Comparison of ENCODE assay signal across 9 mouse cellular contexts in genomic region chr15:82376393-82377138, GRCm38 (mm10). TPM values are rescaled to one million over a fixed set of nuclear protein-coding genes. Genes with fewer than 3 reads are reported as not detected.
DNase-seq lines count a peak whose midpoint lies in the region; ATAC-seq and TF ChIP-seq lines count a peak whose summit lies in the region.
"Had no signal": no experiment of that assay in that cellular context is flagged by ENCODE, and none has a peak within 500 bp of the region (broad histone marks: within the 10 kb centered on the region; RNA-seq: fewer than 3 reads in every experiment).

No protein-coding gene starts in this region.

- H3K9me3 ChIP-seq in lung, embryonic 14.5 days (ENCODE audit: low read depth, low read length): no peaks in the 10 kb centered on the region

- 58% methylated on average over 17 of the region's 17 CpGs for WGBS in lung, embryonic 14.5 days

- peak; percentile 63 to 73 for DNase-seq in frontal cortex, adult 2 months (ENCODE audit: extremely low spot score in 1 of 2, low spot score in 1 of 2)
- DNase-seq in frontal cortex, postnatal 14 days (ENCODE audit: low spot score in 2 of 2): no peak
- DNase-seq in NIH3T3 (ENCODE audit: low read depth): peak; percentile 91
- DNase-seq in gastrocnemius, adult 8-10 months (ENCODE audit: low spot score in 2 of 2): peak; percentile 61 to 71
- peak; percentile 73 for DNase-seq in kidney, adult 9 months
- DNase-seq in lung, embryonic 14.5 days: peak; percentile 75
- no peak for DNase-seq in yolk sac, embryonic 10.5 days (ENCODE audit: low spot score)
- no peak for DNase-seq in embryo, embryonic 10.5 days (ENCODE audit: low spot score)

- no peaks in the 10 kb centered on the region for H3K27me3 ChIP-seq in lung, embryonic 14.5 days (ENCODE audit: insufficient read depth, low read length)

- no peak for ATAC-seq in lung, embryonic 14.5 days (ENCODE audit: insufficient read depth)

- peaks cover 3% of the 10 kb centered on the region; the same call in 1 of the 2 replicates for H3K4me1 ChIP-seq in lung, embryonic 14.5 days (ENCODE audit: insufficient read depth)

- no peak overlapping the region for H3K4me3 ChIP-seq in lung, embryonic 14.5 days (ENCODE audit: low read depth, low read length)
- H3K4me3 ChIP-seq: megakaryocyte, embryonic 14.5 days had no signal

- H3K27ac ChIP-seq in lung, embryonic 14.5 days (ENCODE audit: low read depth): peak overlapping the region; percentile 25

- no peaks in the 10 kb centered on the region; the same call in 1 of the 2 replicates for H3K36me3 ChIP-seq in lung, embryonic 14.5 days (ENCODE audit: insufficient read depth)

- no peak overlapping the region for H3K9ac ChIP-seq in lung, embryonic 14.5 days

- no peak overlapping the region for H3K4me2 ChIP-seq in lung, embryonic 14.5 days

- no peak for TF ChIP-seq CTCF in lung, embryonic 14.5 days (IDR thresholded peaks at IDR 0.05; ENCODE audit: low read depth)

RNA-seq across cellular contexts. Expression of gene Cyp2d22, which starts 3.5 kb away (rescaled TPM):
- 46.2 and 52.6 TPM in 2 replicates for polyA plus RNA-seq in frontal cortex, adult 2 months (2012; rRNA removed)
- 10 to 100 TPM in 3 of 4 experiments, 1 to 10 TPM in 1; 7.2 to 14.5 (median 11.5) TPM for total RNA-seq in gastrocnemius, adult 8-10 months (2022)
- 4.1 and 5.5 TPM in 2 replicates for polyA plus RNA-seq in lung, embryonic 14.5 days (2014; fragmentation: Nextera tagmentation; extraction: Ambion mirVana)

RNA-seq across cellular contexts. Expression of gene Cyp2d11, which starts 17.3 kb away (rescaled TPM):
- not detected in 2 replicates for polyA plus RNA-seq in frontal cortex, adult 2 months (2012; rRNA removed)
- under 1 TPM in 2 of 4 experiments, not detected in 2; 0.18 to 0.24 TPM for total RNA-seq in gastrocnemius, adult 8-10 months (2022)
- polyA plus RNA-seq in lung, embryonic 14.5 days (2014; fragmentation: Nextera tagmentation; extraction: Ambion mirVana): not detected in 2 replicates

RNA-seq across cellular contexts. Expression of gene Ndufa6, which starts 22.4 kb away (rescaled TPM):
- polyA plus RNA-seq in frontal cortex, adult 2 months (2012; rRNA removed): 498 and 573 TPM in 2 replicates
- total RNA-seq in gastrocnemius, adult 8-10 months (2022): 100 to 1,000 TPM; 397 to 462 (median 441) TPM
- polyA plus RNA-seq in lung, embryonic 14.5 days (2014; fragmentation: Nextera tagmentation; extraction: Ambion mirVana): 289 and 322 TPM in 2 replicates

RNA-seq across cellular contexts. Expression of gene Cyp2d10, which starts 30.4 kb away (rescaled TPM):
- polyA plus RNA-seq in frontal cortex, adult 2 months (2012; rRNA removed): not detected in 2 replicates
- total RNA-seq in gastrocnemius, adult 8-10 months (2022): under 1 TPM in 1 of 4 experiments, not detected in 3; 0.56 TPM
- not detected in 2 replicates for polyA plus RNA-seq in lung, embryonic 14.5 days (2014; fragmentation: Nextera tagmentation; extraction: Ambion mirVana)

RNA-seq across cellular contexts. Expression of gene Smdt1, which starts 37.8 kb away (rescaled TPM):
- polyA plus RNA-seq in frontal cortex, adult 2 months (2012; rRNA removed): 288 and 325 TPM in 2 replicates
- total RNA-seq in gastrocnemius, adult 8-10 months (2022): 100 to 1,000 TPM; 129 to 149 (median 142) TPM
- polyA plus RNA-seq in lung, embryonic 14.5 days (2014; fragmentation: Nextera tagmentation; extraction: Ambion mirVana): 218 and 226 TPM in 2 replicates

Comparison
In these comparisons a context has a peak if more than half of its experiments do, and no peak if none do; other contexts are left out.
1. DNase-seq: peak in frontal cortex, adult 2 months (2 of 2), NIH3T3 (single experiment), gastrocnemius, adult 8-10 months (2 of 2), kidney, adult 9 months (single experiment) and lung, embryonic 14.5 days (single experiment); none in frontal cortex, postnatal 14 days (0 of 2), yolk sac, embryonic 10.5 days (single experiment) and embryo, embryonic 10.5 days (single experiment).